Mouse (Mus musculus) hindbrain, embryonic 11.5 days (tissue): Measurements from ENCODE around the gene Nfatc3. TPM values are rescaled to one million over a fixed set of nuclear protein-coding genes. Genes with fewer than 3 reads are reported as not detected.

Source experiments
- ATAC-seq: fragments of 200-750 bp; cut with Nextera tagmentation; 2 replicates; pipeline ENCODE4 v1.8.0; 2017; ENCODE audit warnings: mild to moderate bottlenecking, moderate TSS enrichment, moderate library complexity; ENCODE audit not compliant: low FRiP score
- DNase-seq: peaks from one replicate; pipeline ENCODE4 v3.0.0-alpha.2; 2015; ENCODE audit warnings: low spot score
- H3K27ac ChIP-seq: fragments of 300-500 bp; sonication (generic); 2 replicates; pipeline ENCODE4 v1.5.1; 2014; ENCODE audit warnings: mild to moderate bottlenecking, low read depth, low read length
- H3K27me3 ChIP-seq: fragments of 300-500 bp; sonication (generic); 2 replicates; pipeline ENCODE4 v1.6.1; 2014; ENCODE audit warnings: mild to moderate bottlenecking, low read length, moderate library complexity, mixed read lengths; ENCODE audit not compliant: control insufficient read depth, insufficient read depth
- H3K36me3 ChIP-seq: fragments of 300-500 bp; sonication (generic); 2 replicates; pipeline ENCODE4 v1.6.1; 2014; ENCODE audit warnings: mild to moderate bottlenecking, low read length, moderate library complexity, mixed read lengths; ENCODE audit not compliant: control insufficient read depth, insufficient read depth
- H3K4me1 ChIP-seq: fragments of 300-500 bp; sonication (generic); replicated peaks from 2 replicates; pipeline ENCODE4 v1.6.1; 2014; ENCODE audit warnings: low read length, mixed read lengths; ENCODE audit not compliant: control insufficient read depth, insufficient read depth
- H3K4me2 ChIP-seq: fragments of 300-500 bp; sonication (generic); replicated peaks from 2 replicates; pipeline ENCODE4 v1.6.1; 2014; ENCODE audit warnings: mild to moderate bottlenecking, low read depth, low read length
- H3K4me3 ChIP-seq: fragments of 300-500 bp; sonication (generic); 2 replicates; pipeline ENCODE4 v1.5.1; 2014; ENCODE audit warnings: low read depth, low read length
- H3K9ac ChIP-seq: fragments of 300-500 bp; sonication (generic); 2 replicates; pipeline ENCODE4 v1.6.1; 2014; ENCODE audit warnings: low read depth, low read length
- H3K9me3 ChIP-seq: fragments of 300-500 bp; sonication (generic); 2 replicates; pipeline ENCODE4 v1.6.1; 2016; ENCODE audit warnings: low read length; ENCODE audit not compliant: control insufficient read depth
- WGBS: fragments of 180-500 bp; shearing (Covaris S2); extraction: QIAGEN DNeasy Blood & Tissue Kit; methylation state at CpG from one replicate; pipeline ENCODE4 v1.1.7; 2014; 5-methylcytosine and 5-hydroxymethylcytosine counted together
- polyA plus RNA-seq: library from polyadenylated mRNA; unstranded; fragments of >200 nt; fragmentation: Nextera tagmentation; extraction: Ambion mirVana; gene quantifications from 2 replicates; pipeline ENCODE4 v1.2.1, GENCODE M21; 2014

The Nfatc3 gene
- polyA plus RNA-seq, 1 experiment from 2014 or later: 8.1 TPM

DNA sequence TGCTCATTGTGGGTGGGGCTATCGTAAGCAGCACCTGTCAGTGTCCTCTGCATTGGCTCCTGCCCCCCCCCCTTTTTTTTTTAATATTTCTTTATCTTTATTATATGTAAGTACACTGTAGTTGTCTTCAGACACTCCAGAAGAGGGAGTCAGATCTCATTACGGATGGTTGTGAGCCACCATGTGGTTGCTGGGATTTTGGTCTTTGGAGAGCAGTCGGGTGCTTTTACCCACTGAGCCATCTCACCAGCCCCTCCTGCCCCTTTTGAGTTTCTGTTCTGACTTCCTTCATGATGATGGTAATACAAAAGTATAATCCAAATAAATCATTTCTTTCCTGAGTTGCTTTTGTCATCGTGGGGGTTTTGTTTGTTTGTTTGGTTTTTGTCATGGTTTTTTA is 43.7 kb downstream of the Nfatc3 start:
- Histone ChIP-seq H3K4me3 (no peak overlapping the region), H3K36me3 (no peaks in the 10 kb centered on the region), H3K9me3 (no peaks in the 10 kb centered on the region), H3K27ac (no peak overlapping the region), H3K4me2 (no peak overlapping the region), H3K9ac (no peak overlapping the region), H3K27me3 (no peaks in the 10 kb centered on the region), H3K4me1 (no peaks in the 10 kb centered on the region)
- 95% methylated on average over 4 of the region's 4 CpGs for WGBS
- ATAC-seq: no peak
- DNase-seq: no peak

DNA sequence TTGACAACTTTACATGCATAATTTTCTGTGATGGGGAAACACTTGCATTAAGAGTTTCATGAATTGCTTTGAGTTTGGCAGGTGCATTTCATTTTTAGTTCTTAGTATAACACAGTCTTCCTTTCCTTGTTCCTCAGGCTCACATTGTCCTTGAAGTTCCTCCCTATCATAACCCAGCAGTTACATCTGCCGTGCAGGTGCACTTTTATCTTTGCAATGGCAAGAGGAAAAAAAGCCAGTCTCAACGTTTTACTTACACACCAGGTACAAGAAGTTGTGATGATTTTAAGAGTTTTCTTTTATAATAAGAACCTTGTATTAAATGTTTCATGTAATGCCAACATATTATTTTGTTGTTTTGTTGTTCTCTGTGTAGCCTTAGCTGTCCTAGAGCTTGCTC is 45.2 kb downstream of the Nfatc3 start:
- Histone ChIP-seq H3K27ac (no peak overlapping the region), H3K27me3 (no peaks in the 10 kb centered on the region), H3K4me3 (no peak overlapping the region), H3K36me3 (peaks cover 4% of the 10 kb centered on the region), H3K9ac (no peak overlapping the region), H3K4me2 (no peak overlapping the region), H3K9me3 (no peaks in the 10 kb centered on the region), H3K4me1 (no peaks in the 10 kb centered on the region)
- no peak for ATAC-seq
- WGBS: 97% methylated on average over 2 of the region's 2 CpGs
- DNase-seq: no peak

DNA sequence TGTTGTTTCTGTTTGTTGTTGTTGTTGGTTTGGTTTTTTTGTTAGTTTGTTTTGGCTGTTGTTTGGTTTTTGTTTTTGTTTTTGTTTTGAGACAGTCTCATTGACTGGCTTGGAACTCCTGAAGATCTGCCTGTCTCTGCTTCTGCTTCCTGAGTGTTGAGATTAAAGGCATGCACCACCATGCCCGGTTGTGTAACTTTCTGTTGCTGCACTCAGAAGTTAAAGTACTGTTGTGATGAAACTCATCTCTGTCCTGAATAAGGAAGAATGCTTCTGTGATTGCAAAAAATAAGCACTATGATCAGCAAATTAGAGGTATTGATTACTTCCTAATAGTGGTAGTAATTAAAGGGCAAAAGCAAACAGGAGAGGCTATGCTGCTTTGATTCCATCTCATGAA is 47.6 kb downstream of the Nfatc3 start:
- WGBS: 90% methylated on average over 1 of the region's 1 CpGs

GRCm38 (mm10) chr8:106108080-106108479 is 49.4 kb downstream of the Nfatc3 start:
- Histone ChIP-seq H3K27me3 (no peaks in the 10 kb centered on the region), H3K9ac (no peak overlapping the region), H3K9me3 (no peaks in the 10 kb centered on the region), H3K4me3 (no peak overlapping the region), H3K4me1 (no peaks in the 10 kb centered on the region), H3K36me3 (peaks cover 8% of the 10 kb centered on the region), H3K4me2 (no peak overlapping the region), H3K27ac (no peak overlapping the region)
- no peak for DNase-seq
- no peak for ATAC-seq
- 95% methylated on average over 4 of the region's 4 CpGs for WGBS

More for the DNA sequence above, 47.6 kb downstream of the Nfatc3 start:
- DNase-seq: no peak
- Histone ChIP-seq H3K4me1 (no peaks in the 10 kb centered on the region), H3K9ac (no peak overlapping the region), H3K4me2 (no peak overlapping the region), H3K27me3 (no peaks in the 10 kb centered on the region), H3K4me3 (no peak overlapping the region), H3K27ac (no peak overlapping the region), H3K36me3 (peaks cover 8% of the 10 kb centered on the region), H3K9me3 (no peaks in the 10 kb centered on the region)
- ATAC-seq: no peak

DNA sequence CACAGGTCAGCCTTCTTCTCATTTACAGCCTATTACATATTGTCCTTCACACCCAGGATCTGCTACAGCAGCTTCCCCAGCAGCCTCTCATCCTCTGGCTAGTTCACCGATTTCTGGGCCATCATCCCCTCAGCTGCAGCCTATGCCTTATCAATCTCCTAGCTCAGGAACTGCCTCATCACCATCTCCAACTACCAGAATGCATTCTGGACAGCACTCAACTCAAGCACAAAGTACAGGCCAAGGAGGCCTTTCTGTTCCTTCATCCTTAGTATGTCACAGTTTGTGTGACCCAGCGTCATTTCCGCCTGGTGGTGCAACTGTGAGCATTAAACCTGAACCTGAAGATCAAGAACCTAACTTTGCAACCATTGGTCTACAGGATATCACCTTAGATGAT is 50.1 kb downstream of the Nfatc3 start:
- no peaks in the 10 kb centered on the region for H3K4me1 ChIP-seq
- no peak for DNase-seq
- H3K4me2 ChIP-seq: no peak overlapping the region
- H3K36me3 ChIP-seq: peaks cover 8% of the 10 kb centered on the region
- over 99% methylated on average over 3 of the region's 3 CpGs for WGBS
- no peak overlapping the region for H3K4me3 ChIP-seq
- no peaks in the 10 kb centered on the region for H3K9me3 ChIP-seq
- no peak for ATAC-seq
- no peak overlapping the region for H3K9ac ChIP-seq
- no peak overlapping the region for H3K27ac ChIP-seq
- H3K27me3 ChIP-seq: no peaks in the 10 kb centered on the region

- DNase-seq (no peak), ATAC-seq (no peak)
- Histone ChIP-seq H3K9me3 (no peaks in the 10 kb centered on the region), H3K4me2 (no peak overlapping the region), H3K4me1 (no peaks in the 10 kb centered on the region), H3K36me3 (peaks cover 8% of the 10 kb centered on the region), H3K4me3 (no peak overlapping the region), H3K27ac (no peak overlapping the region), H3K9ac (no peak overlapping the region), H3K27me3 (no peaks in the 10 kb centered on the region)
- 94% methylated on average over 2 of the region's 2 CpGs for WGBS
Observed at GRCm38 (mm10) chr8:106112041-106112440, 53.4 kb downstream of the Nfatc3 start.

- H3K4me1 ChIP-seq: no peaks in the 10 kb centered on the region
- no peaks in the 10 kb centered on the region for H3K27me3 ChIP-seq
- WGBS: 87% methylated on average over 1 of the region's 1 CpGs
- H3K4me3 ChIP-seq: no peak overlapping the region
- H3K9me3 ChIP-seq: no peaks in the 10 kb centered on the region
- H3K4me2 ChIP-seq: no peak overlapping the region
- no peak for DNase-seq
- peaks cover 8% of the 10 kb centered on the region for H3K36me3 ChIP-seq
- no peak overlapping the region for H3K27ac ChIP-seq
- H3K9ac ChIP-seq: no peak overlapping the region
- ATAC-seq: no peak
Observed at GRCm38 (mm10) chr8:106112514-106112913, 53.9 kb downstream of the Nfatc3 start.

DNA sequence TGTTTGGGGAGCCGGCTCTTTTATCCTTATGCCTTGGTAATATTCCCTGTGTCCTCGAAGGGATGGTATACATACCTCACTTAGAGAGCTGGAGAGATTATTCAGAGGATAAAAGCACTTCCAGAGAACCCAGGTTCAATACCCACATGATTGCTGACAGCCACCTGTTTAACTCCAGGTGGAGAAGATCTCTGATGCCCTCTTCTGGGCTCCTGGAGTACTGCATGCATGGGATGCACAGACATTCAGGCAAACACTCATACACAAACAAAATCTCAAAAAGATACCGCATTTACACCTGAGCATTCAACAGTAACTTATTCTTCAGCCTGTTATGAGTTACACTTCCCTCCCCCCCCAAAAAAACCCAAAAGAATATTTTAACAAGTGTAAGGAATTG is 57.3 kb downstream of the Nfatc3 start:
- WGBS: 94% methylated on average over 3 of the region's 3 CpGs
- no peak overlapping the region for H3K27ac ChIP-seq
- H3K4me2 ChIP-seq: no peak overlapping the region
- H3K4me1 ChIP-seq: no peaks in the 10 kb centered on the region
- no peaks in the 10 kb centered on the region for H3K36me3 ChIP-seq
- H3K4me3 ChIP-seq: no peak overlapping the region
- H3K27me3 ChIP-seq: no peaks in the 10 kb centered on the region
- no peak for ATAC-seq
- H3K9me3 ChIP-seq: no peaks in the 10 kb centered on the region
- peak; percentile 42 for DNase-seq
- no peak overlapping the region for H3K9ac ChIP-seq

DNA sequence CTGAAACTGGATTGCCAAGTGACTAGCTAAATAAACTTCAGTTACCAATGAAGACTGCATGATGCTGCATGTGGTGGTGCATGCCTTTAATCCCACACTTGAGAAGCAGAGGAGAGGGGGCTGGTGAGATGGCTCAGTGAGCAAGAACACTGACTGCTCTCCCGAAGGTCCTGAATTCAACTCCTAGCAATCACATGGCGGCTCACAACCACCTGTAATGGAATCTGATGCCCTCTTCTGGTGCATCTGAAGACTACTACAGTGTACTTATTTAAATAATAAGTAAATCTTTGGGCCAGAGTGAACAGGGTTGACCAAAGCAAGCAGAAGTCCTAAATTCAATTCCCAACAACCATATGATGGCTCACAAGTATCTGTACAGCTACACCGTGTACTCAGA is 64.8 kb downstream of the Nfatc3 start:
- H3K4me2 ChIP-seq: no peak overlapping the region
- no peaks in the 10 kb centered on the region for H3K27me3 ChIP-seq
- DNase-seq: no peak
- no peaks in the 10 kb centered on the region for H3K9me3 ChIP-seq
- WGBS: 82% methylated on average over 3 of the region's 3 CpGs
- ATAC-seq: no peak
- H3K9ac ChIP-seq: no peak overlapping the region
- H3K4me1 ChIP-seq: no peaks in the 10 kb centered on the region
- no peak overlapping the region for H3K4me3 ChIP-seq
- H3K36me3 ChIP-seq: no peaks in the 10 kb centered on the region
- no peak overlapping the region for H3K27ac ChIP-seq
